Mouse (Mus musculus) spleen, adult 12 weeks (tissue): ENCODE measurements around the gene Ptprm.
"Not testable (repeated sequence)": the region's sequence is repeated elsewhere in the genome, so short reads cannot be mapped to it uniquely, and the experiment has no call there.

Experiments
- DNase-seq: peaks from one replicate; pipeline ENCODE4 v3.0.0; 2022; ENCODE audit warnings: low spot score

Gene Ptprm

GRCm38 (mm10) chr17:66871396-66871795, 482.9 kb downstream of the Ptprm start:
- DNase-seq = no peak

GRCm38 (mm10) chr17:66869581-66870002, 484.7 kb downstream of the Ptprm start:
- DNase-seq = no peak

DNA sequence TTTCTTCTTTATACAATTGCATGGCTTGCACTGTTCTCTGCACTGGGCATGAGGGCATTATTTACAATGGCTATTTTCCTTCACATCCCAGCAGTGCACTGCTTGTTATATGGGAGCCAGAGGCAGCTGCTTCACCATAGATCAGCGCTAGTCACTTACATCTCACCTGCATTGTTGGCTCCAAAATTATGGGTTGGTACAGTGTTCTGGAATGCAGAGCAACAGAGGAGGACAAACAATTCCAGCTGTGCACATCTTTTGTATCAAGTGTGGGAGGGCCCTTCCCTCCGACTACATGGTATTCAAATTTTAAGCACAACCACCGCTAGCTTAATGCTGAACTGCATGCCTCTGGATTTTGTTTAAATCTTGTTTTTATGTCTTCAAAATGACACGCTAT, 489.8 kb downstream of the Ptprm start:
- DNase-seq = no peak

GRCm38 (mm10) chr17:66861557-66861956, 492.7 kb downstream of the Ptprm start:
- no peak for DNase-seq

GRCm38 (mm10) chr17:66858757-66859156, 495.5 kb downstream of the Ptprm start:
- no peak for DNase-seq

- no peak for DNase-seq
Measured at GRCm38 (mm10) chr17:66852496-66852895, 501.8 kb downstream of the Ptprm start.

GRCm38 (mm10) chr17:66847011-66847410, 507.2 kb downstream of the Ptprm start:
- not testable (repeated sequence) for DNase-seq

GRCm38 (mm10) chr17:66822347-66822746, 531.9 kb downstream of the Ptprm start:
- DNase-seq = no peak

DNA sequence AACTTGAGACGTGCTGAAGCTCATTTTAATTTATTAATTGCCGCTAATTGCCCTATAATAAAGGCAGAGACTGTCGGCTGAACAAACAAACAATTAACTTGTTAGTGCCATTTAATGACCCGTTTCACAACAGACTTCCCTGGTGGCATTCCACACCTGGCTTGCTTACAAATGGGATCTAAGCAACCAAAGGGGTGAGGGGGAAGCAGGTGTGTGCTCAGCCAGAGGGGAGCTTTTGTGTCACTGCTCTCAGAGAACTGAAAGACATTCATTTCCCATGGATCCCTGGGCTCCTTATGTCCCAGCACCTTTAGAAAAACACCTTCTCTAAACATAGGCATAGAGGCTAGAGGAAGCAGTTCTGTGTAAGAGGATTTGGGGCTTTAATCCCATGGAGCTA, 536.9 kb downstream of the Ptprm start:
- no peak for DNase-seq

DNA sequence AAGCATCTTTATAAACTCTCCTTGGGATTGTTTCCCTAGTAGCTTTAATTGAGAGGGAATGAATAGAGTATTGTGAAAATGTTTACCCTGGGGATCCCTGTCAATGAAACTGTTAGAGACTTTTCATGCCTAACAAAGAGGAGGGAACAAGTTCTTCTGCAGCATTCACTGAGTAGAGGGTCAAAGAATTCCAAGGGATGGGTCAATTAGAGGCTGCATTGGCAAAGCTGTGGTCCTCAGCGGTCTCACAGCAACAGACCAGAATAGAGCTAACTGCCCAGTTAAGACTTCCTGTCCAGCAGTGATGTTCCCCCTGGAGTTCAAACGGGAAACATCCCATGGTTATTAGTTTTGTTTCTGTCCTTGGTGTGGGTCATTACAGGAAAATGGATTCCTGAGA, 538.3 kb downstream of the Ptprm start:
- DNase-seq = no peak

DNA sequence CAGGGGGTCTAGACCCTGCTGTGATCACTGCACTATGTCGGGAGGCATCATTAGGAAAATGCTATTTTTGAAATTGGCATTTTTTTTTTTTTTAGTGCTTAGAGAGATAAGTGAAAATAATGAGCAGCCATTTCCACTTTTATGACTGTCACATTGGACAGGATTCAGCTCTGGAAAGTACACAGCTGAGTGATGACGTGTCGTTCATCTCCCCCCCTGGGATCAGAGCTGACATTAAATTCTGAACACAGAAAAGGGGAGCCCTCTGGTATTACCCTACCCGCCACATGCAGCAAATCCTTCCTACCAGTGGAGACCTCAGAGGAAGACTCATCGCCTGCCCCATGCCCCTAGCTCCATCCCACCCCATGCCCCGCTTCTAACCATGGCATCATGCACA, 540.5 kb downstream of the Ptprm start:
- DNase-seq = no peak

DNA sequence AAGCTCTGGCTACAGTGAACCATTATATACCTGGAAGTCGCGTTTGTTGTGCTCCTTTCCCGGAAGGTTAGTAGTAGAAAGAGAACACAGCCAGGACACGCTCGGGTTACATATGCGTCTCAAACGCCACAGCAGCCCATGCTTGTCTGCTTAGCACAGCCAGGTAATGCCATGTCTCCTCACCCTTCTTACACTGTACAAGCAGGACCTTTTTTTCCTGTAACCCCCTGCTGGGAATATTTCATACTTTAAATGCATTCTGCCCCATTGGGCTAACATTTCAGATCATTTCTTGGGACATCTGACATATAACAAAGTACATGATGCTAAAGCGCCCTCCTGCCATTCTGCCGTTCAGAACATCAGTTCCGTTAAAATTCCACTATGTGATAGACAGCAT, 540.9 kb downstream of the Ptprm start:
- no peak for DNase-seq

GRCm38 (mm10) chr17:66809786-66810185, 544.5 kb downstream of the Ptprm start:
- no peak for DNase-seq

DNA sequence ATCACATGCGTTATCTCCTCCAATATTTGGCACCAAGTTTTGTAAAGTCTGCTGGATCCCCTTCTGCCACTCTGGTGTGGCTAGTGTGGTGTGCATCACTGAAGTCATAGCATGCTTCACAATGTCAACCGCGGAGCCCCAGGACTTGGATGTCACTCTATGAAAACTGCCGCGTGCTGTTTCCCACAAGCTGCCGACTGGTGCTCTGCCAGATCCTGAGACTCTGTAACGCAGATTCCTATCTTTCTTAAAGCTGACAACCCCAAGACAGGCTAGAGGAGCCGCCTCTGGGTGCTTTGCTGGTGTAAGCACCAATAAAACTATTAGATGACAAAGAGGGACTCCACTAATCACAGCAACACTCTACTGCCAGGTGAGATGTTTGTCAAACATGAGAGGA, 546.1 kb downstream of the Ptprm start:
- no peak for DNase-seq

- no peak for DNase-seq
Measured at GRCm38 (mm10) chr17:66801831-66802687, 552.2 kb downstream of the Ptprm start.

GRCm38 (mm10) chr17:66800231-66800630, 554.0 kb downstream of the Ptprm start:
- no peak for DNase-seq

DNA sequence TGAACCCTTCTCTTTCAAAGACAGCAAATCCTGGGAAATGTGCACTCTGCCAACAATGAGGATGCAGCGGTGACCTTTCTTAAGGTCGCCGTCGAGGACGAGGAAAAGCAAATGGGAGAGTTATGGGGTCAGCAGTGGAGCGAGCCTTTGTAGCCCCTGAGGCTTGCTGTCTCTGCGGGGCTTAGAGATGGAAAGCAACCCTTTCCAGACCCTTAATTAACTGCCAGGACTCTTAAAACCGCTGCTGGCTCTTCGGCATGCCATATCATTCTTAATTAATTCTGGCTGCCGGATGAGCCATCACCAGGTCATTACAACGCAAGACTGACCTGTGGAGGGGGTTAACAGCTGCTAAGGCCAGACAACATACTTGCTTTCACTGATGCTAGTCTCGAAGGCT, 568.1 kb downstream of the Ptprm start:
- no peak for DNase-seq

GRCm38 (mm10) chr17:66785586-66785985, 568.7 kb downstream of the Ptprm start:
- DNase-seq = no peak

DNA sequence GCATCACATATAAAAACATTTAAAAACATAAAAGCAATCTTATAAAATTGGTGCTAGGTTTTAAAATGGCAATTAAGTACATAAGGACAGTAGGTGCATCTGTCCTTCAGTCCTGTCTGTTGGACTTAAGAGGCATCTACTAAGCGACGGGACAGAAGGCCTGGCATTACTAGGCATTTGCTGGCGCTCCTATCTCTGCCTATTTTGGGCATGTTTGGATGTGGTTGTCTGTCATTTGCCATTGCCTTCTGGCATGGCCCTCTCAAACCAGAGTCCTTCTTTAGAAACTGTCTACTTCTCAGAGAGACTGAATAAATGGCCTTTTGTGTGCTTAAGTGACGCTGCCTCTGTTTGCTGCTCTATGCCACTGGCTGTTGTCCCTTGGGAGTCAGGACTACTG, 570.7 kb downstream of the Ptprm start:
- DNase-seq = no peak

- no peak for DNase-seq
Measured at GRCm38 (mm10) chr17:66783075-66783492, 571.2 kb downstream of the Ptprm start.

DNA sequence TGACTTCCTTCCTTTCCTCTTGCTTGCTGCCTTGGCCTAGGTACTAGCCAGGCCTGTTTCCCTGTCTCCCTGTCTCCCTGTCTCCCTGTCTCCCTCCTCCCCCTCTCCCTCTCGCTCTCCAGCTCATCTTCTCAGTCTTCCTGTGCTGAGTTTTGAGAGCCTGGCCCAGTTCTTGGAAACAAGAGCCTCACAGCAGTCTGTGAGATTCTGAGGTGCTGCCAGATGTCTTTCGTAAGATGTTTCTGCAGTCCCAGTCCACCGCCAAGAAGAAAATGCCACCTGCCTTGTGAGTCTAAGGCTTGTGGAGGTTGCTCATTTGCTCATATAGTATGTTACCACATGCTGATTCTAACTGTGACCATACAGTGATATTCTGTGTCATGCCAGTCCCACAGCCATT, 572.3 kb downstream of the Ptprm start:
- no peak for DNase-seq

- DNase-seq = no peak
Measured at GRCm38 (mm10) chr17:66779026-66779425, 575.2 kb downstream of the Ptprm start.

DNA sequence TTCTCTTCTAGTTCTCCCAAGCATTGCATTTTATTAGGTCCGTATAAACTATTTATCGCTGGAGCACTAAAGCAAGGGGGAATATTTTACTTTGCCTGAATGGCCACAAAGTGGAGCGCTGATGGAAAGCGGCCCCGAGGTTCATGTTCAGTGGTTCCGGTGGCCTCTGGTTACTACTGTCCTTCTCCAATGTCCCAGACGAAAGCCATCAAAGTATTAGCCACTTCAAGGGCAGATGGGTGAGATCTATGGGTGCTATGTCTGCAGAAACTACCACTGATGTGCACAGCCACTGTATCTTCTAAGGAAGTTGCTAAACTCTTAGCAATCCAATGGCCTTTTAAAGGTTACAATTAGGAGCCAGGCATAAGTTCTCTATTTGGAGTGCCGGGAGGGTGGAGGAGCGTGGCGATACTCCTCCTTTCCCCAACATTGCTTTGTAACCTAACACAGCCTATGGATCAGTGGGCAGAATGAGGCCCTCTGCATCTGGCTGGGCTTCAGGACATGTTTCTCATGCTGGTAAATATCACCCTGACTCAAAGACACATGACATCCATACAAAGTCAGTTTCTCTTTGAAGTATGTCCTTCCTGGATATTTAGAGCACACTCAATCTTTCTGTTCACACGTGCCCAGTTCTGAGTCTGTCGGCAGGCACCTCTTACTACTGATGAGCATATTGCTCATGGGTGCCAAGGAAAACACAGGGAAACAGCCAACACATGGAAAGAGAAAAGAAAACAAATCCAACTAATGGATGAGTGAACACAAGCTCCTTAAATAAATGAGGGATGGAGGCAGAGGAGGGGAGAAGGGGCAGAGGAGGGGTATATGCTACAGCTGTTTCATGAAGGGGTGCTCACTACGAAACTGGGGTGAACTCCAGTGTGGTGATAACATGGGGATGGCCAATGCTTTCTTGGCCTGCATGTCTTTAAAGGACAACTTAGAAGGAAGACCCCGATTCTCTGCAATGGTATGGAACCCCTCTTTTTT, 584.6 kb downstream of the Ptprm start:
- no peak for DNase-seq
